Mouse (Mus musculus) frontal cortex, postnatal 14 days (tissue): ENCODE measurements around the gene Gm20821.
"Not testable (repeated sequence)": the region's sequence is repeated elsewhere in the genome, so short reads cannot be mapped to it uniquely, and the experiment has no call there.

Experiments
- DNase-seq, 2 experiments: peaks; one replicate each; pipeline ENCODE4 v3.0.0; 2022; ENCODE audit warnings: low spot score in 2 of 2

Gm20821 gene

GRCm38 (mm10) chrY:9781504-9781903 is at the start of gene Gm20821:
Gene Gm20821 (plus strand): TSS chrY:9781804.
- not testable (repeated sequence) for DNase-seq
